Mouse (Mus musculus) myocyte (in vitro differentiated cells): ENCODE data around the gene Mien1.

Experiments used
- E2F4 ChIP-seq: IDR thresholded peaks from one replicate; pipeline ENCODE4 v1.6.1; 2011; ENCODE audit warnings: mild to moderate bottlenecking, control low read depth, moderate library complexity; ENCODE audit not compliant: insufficient read depth
- MYOG ChIP-seq, 3 experiments: IDR thresholded peaks; one replicate each; pipeline ENCODE4 v1.6.1; 2011; ENCODE audit warnings: control low read depth in 2 of 3, low read depth in 2 of 3, mild to moderate bottlenecking in 2 of 3; ENCODE audit not compliant: insufficient read length in 2 of 3, control insufficient read depth in 1 of 3, insufficient read depth in 1 of 3
- POLR2A ChIP-seq: IDR thresholded peaks from one replicate; pipeline ENCODE4 v1.6.1; 2011; ENCODE audit warnings: low read depth, mild to moderate bottlenecking, control low read depth, moderate library complexity; ENCODE audit not compliant: insufficient read length
- USF1 ChIP-seq: IDR thresholded peaks from one replicate; pipeline ENCODE4 v1.6.1; 2011; ENCODE audit warnings: low read depth, mild to moderate bottlenecking, control low read depth, moderate library complexity

DNA sequence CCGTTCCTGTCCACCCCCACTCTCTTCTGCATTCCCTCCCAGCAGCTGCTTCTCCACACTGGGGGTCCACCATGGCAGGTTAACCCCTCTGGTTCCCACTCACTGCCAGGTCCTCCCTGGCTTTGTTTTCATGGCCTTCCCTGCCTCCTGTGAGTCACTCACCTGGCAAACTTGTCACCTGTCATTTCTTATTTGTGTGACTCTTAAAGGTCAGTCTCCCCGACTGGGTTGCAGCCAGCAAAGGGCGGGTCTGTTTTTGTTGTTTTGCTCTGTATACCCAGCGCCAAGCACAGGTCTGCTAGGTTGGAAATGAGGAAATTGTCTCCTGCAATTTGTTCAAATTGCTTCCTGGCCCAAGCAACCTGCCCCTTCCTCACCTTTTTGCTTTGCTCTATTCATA is 6.9 kb upstream of the Mien1 start:
- no peak for TF ChIP-seq USF1
- TF ChIP-seq POLR2A: no peak
- no peak for TF ChIP-seq MYOG (IDR thresholded peaks at IDR 0.05; ENCODE audit: control insufficient read depth in 1 of 3, insufficient read depth in 1 of 3, insufficient read length in 2 of 3, low read depth in 2 of 3)
- TF ChIP-seq E2F4: no peak
